ENCODE assay signal across 9 mouse cellular contexts in genomic region chr11:54256624-54257376, GRCm38 (mm10). TPM values are rescaled to one million over a fixed set of nuclear protein-coding genes. Genes with fewer than 3 reads are reported as not detected.
DNase-seq lines count a peak whose midpoint lies in the region; ATAC-seq and TF ChIP-seq lines count a peak whose summit lies in the region.
"Had no signal": no experiment of that assay in that cellular context is flagged by ENCODE, and none has a peak within 500 bp of the region (broad histone marks: within the 10 kb centered on the region; RNA-seq: fewer than 3 reads in every experiment).

No protein-coding gene starts in this region.

- no peak overlapping the region for H3K4me2 ChIP-seq in liver, embryonic 12.5 days
- H3K4me2 ChIP-seq in neural tube, embryonic 13.5 days = no peak overlapping the region
- H3K4me2 ChIP-seq: heart, embryonic 13.5 days had no signal

- no peaks in the 10 kb centered on the region for H3K9me3 ChIP-seq in liver, embryonic 12.5 days (replicated peaks)
- no peaks in the 10 kb centered on the region for H3K9me3 ChIP-seq in neural tube, embryonic 13.5 days

- WGBS in liver, embryonic 12.5 days (ENCODE audit: insufficient replicate concordance) = 42% methylated on average over 3 of the region's 3 CpGs
- WGBS in neural tube, embryonic 13.5 days = 58% methylated on average over 3 of the region's 3 CpGs
- WGBS in thymus, adult 2 months = 82% methylated on average over 3 of the region's 3 CpGs

- in situ Hi-C loops in Patski (cut with MboI; ENCODE audit: low pct_unique_long_range_greater_than_20kb) = loop anchor here (5.0 to 25.0 kb wide), 3 partner anchors 254 to 519 kb away; no protein-coding TSS in a partner anchor

- H3K9ac ChIP-seq in liver, embryonic 12.5 days = no peak overlapping the region
- H3K9ac ChIP-seq in neural tube, embryonic 13.5 days = 0 out of 2 replicates have a peak overlapping the region, but pooled peaks have one; percentile 8
- H3K9ac ChIP-seq: heart, embryonic 13.5 days had no signal

- POLR2A ChIA-PET in Patski (lab: Charles Lee) = no interaction called here

- peak; percentile 88 for TF ChIP-seq CTCF in Patski (IDR thresholded peaks at IDR 0.05)
- no peak for TF ChIP-seq CTCF in thymus, adult 2 months (IDR thresholded peaks at IDR 0.05; ENCODE audit: borderline replicate concordance, control insufficient read depth, extremely low read depth, insufficient read depth, low read length, poor library complexity)

- no peaks in the 10 kb centered on the region for H3K4me1 ChIP-seq in liver, embryonic 12.5 days
- no peaks in the 10 kb centered on the region for H3K4me1 ChIP-seq in neural tube, embryonic 13.5 days (replicated peaks)
- H3K4me1 ChIP-seq in thymus, adult 2 months (replicated peaks; ENCODE audit: control insufficient read depth, insufficient read depth, low read length) = no peaks in the 10 kb centered on the region
- H3K4me1 ChIP-seq: heart, embryonic 13.5 days had no signal

- CTCF ChIA-PET in Patski (lab: Charles Lee) = interaction anchor here (0.6 to 8.3 kb wide), 4 partner anchors 107 to 203 kb away, joined by 3 to 157 read pairs (median 3); no protein-coding TSS in a partner anchor

- ATAC-seq in Patski = peak; percentile 67
- ATAC-seq in granulocyte monocyte progenitor cell, adult 5-6 weeks (replicated peaks; ENCODE audit: poor library complexity, severe bottlenecking) = peak; percentile 84
- peak; percentile 51; the same call in 1 of the 2 replicates for ATAC-seq in liver, embryonic 12.5 days
- 0 out of 2 replicates have a peak, but pooled peaks have one; percentile 36 for ATAC-seq in neural tube, embryonic 13.5 days (ENCODE audit: low read depth)

- H3K4me3 ChIP-seq in liver, embryonic 12.5 days = no peak overlapping the region
- no peak overlapping the region for H3K4me3 ChIP-seq in neural tube, embryonic 13.5 days
- no peak overlapping the region for H3K4me3 ChIP-seq in thymus, adult 2 months (ENCODE audit: control insufficient read depth, insufficient read depth, low read length)
- H3K4me3 ChIP-seq: heart, embryonic 13.5 days had no signal

- no peak overlapping the region for H3K27ac ChIP-seq in liver, embryonic 12.5 days
- H3K27ac ChIP-seq in neural tube, embryonic 13.5 days (replicated peaks) = no peak overlapping the region
- no peak overlapping the region for H3K27ac ChIP-seq in thymus, adult 2 months (ENCODE audit: control insufficient read depth, insufficient read depth, low read length)
- H3K27ac ChIP-seq: heart, embryonic 13.5 days had no signal

- no peak for TF ChIP-seq POLR2A in thymus, adult 2 months (IDR thresholded peaks at IDR 0.05; ENCODE audit: control insufficient read depth, extremely low read depth, insufficient read depth, low read length, poor library complexity)

- H3K27me3 ChIP-seq in Patski = no peaks in the 10 kb centered on the region
- H3K27me3 ChIP-seq in liver, embryonic 12.5 days (replicated peaks) = peaks cover 13% of the 10 kb centered on the region
- H3K27me3 ChIP-seq in neural tube, embryonic 13.5 days = no peaks in the 10 kb centered on the region
- no peaks in the 10 kb centered on the region for H3K27me3 ChIP-seq in thymus, adult 2 months (ENCODE audit: control insufficient read depth, insufficient read depth, low read length)

- H3K36me3 ChIP-seq in liver, embryonic 12.5 days = no peaks in the 10 kb centered on the region
- no peaks in the 10 kb centered on the region for H3K36me3 ChIP-seq in neural tube, embryonic 13.5 days
- H3K36me3 ChIP-seq in thymus, adult 2 months (ENCODE audit: control insufficient read depth, insufficient read depth, low read length) = no peaks in the 10 kb centered on the region
- H3K36me3 ChIP-seq: heart, embryonic 13.5 days had no signal

- DNase-seq in 3T3-L1 (ENCODE audit: low read depth, low spot score) (peak; percentile 86), Patski (ENCODE audit: low read depth, low spot score) (peak; percentile 31)
- peak; percentile 89 to 90 for DNase-seq in cerebellum, postnatal 14 days
- DNase-seq in kidney, postnatal 14 days = peak; percentile 75
- DNase-seq in thymus, adult 2 months = peak; percentile 69

RNA-seq across cellular contexts. Expression of gene Csf2, which starts 7.3 kb away (rescaled TPM):
- polyA plus RNA-seq in Patski (2021) = 0.17 TPM
- not detected in 2 replicates for total RNA-seq in granulocyte monocyte progenitor cell, adult 5-6 weeks (2014; fragmentation: Nextera tagmentation)
- not detected in 2 replicates for total RNA-seq in granulocyte monocyte progenitor cell, adult 5-6 weeks (2017)
- polyA plus RNA-seq in liver, embryonic 12.5 days (2016; fragmentation: Nextera tagmentation; extraction: Ambion mirVana) = not detected in 2 replicates
- not detected in 2 replicates for polyA plus RNA-seq in neural tube, embryonic 13.5 days (2015; fragmentation: Nextera tagmentation; extraction: Ambion mirVana)
- 0.41 and 0.44 TPM in 2 replicates for polyA plus RNA-seq in thymus, adult 2 months (2012; rRNA removed)
- polyA plus RNA-seq: heart, embryonic 13.5 days had no signal

RNA-seq across cellular contexts. Expression of gene Il3, which starts 10.3 kb away (rescaled TPM):
- not detected for polyA plus RNA-seq in Patski (2021)
- total RNA-seq in granulocyte monocyte progenitor cell, adult 5-6 weeks (2014; fragmentation: Nextera tagmentation) = not detected in 2 replicates
- not detected in 2 replicates for total RNA-seq in granulocyte monocyte progenitor cell, adult 5-6 weeks (2017)
- not detected in 2 replicates for polyA plus RNA-seq in liver, embryonic 12.5 days (2016; fragmentation: Nextera tagmentation; extraction: Ambion mirVana)
- not detected in 2 replicates for polyA plus RNA-seq in neural tube, embryonic 13.5 days (2015; fragmentation: Nextera tagmentation; extraction: Ambion mirVana)
- not detected in 2 replicates for polyA plus RNA-seq in thymus, adult 2 months (2012; rRNA removed)
- polyA plus RNA-seq: heart, embryonic 13.5 days had no signal

RNA-seq across cellular contexts. Expression of gene Acsl6, which starts 46.8 kb away (rescaled TPM):
- 0.42 TPM for polyA plus RNA-seq in Patski (2021)
- total RNA-seq in granulocyte monocyte progenitor cell, adult 5-6 weeks (2014; fragmentation: Nextera tagmentation) = not detected in 2 replicates
- total RNA-seq in granulocyte monocyte progenitor cell, adult 5-6 weeks (2017) = not detected in 2 replicates
- polyA plus RNA-seq in liver, embryonic 12.5 days (2016; fragmentation: Nextera tagmentation; extraction: Ambion mirVana) = 1.3 and 1.7 TPM in 2 replicates
- 32.2 and 37.0 TPM in 2 replicates for polyA plus RNA-seq in neural tube, embryonic 13.5 days (2015; fragmentation: Nextera tagmentation; extraction: Ambion mirVana)
- polyA plus RNA-seq in thymus, adult 2 months (2012; rRNA removed) = 0.27 and 0.40 TPM in 2 replicates

Comparison
In these comparisons a context has a peak if more than half of its experiments do, and no peak if none do; other contexts are left out.
1. DNase-seq: peak in every context shown above with its lines; median percentile 90 in cerebellum, postnatal 14 days; 86 in 3T3-L1; 75 in kidney, postnatal 14 days; 69 in thymus, adult 2 months; 31 in Patski.
2. RNA of gene Acsl6, which starts 46.8 kb away (polyA plus RNA-seq): 32.2 to 37.0 TPM in neural tube, embryonic 13.5 days; 1.3 to 1.7 TPM in liver, embryonic 12.5 days, 0.42 TPM in Patski (single experiment) and 0.27 to 0.40 TPM in thymus, adult 2 months; every median in the first group is over 10 times any median in the second.
3. Peak in every context shown above with its lines, with median percentiles within 50 percentile points of each other: ATAC-seq.